Mouse (Mus musculus): Measurements from ENCODE around the gene Ttll8. TPM values are rescaled to one million over a fixed set of nuclear protein-coding genes. Genes with fewer than 3 reads are reported as not detected.

The Ttll8 gene
- polyA plus RNA-seq, 1 experiment from 2014 or later, result not detected

GRCm38 (mm10) chr15:88896341-88896980 is 57.8 kb downstream of the Ttll8 start:
- Histone ChIP-seq H3K9me3 (ENCODE audit: control insufficient read depth, low read depth, low read length) (no peaks in the 10 kb centered on the region), H3K4me2 (replicated peaks; ENCODE audit: low read depth, low read length) (no peak overlapping the region), H3K27me3 (ENCODE audit: control insufficient read depth, insufficient read depth, low read length) (no peaks in the 10 kb centered on the region), H3K4me1 (ENCODE audit: control insufficient read depth, insufficient read depth, low read length) (no peaks in the 10 kb centered on the region), H3K36me3 (ENCODE audit: control insufficient read depth, insufficient read depth, low read length) (no peaks in the 10 kb centered on the region), H3K27ac (ENCODE audit: low read length) (no peak overlapping the region), H3K4me3 (ENCODE audit: low read depth, low read length) (no peak overlapping the region), H3K9ac (replicated peaks; ENCODE audit: low read depth, low read length) (no peak overlapping the region)
- WGBS, result 84% methylated on average over 10 of the region's 10 CpGs
- ATAC-seq (ENCODE audit: insufficient number of reproducible peaks, insufficient read depth, low FRiP score, low read depth), result no peak

- H3K27ac ChIP-seq (ENCODE audit: low read length), result no peak overlapping the region
- no peaks in the 10 kb centered on the region for H3K27me3 ChIP-seq (ENCODE audit: control insufficient read depth, insufficient read depth, low read length)
- WGBS, result 58% methylated on average over 6 of the region's 6 CpGs
- no peaks in the 10 kb centered on the region for H3K9me3 ChIP-seq (ENCODE audit: control insufficient read depth, low read depth, low read length)
- H3K4me3 ChIP-seq (ENCODE audit: low read depth, low read length), result no peak overlapping the region
- no peak overlapping the region for H3K4me2 ChIP-seq (replicated peaks; ENCODE audit: low read depth, low read length)
- H3K36me3 ChIP-seq (ENCODE audit: control insufficient read depth, insufficient read depth, low read length), result no peaks in the 10 kb centered on the region
- H3K4me1 ChIP-seq (ENCODE audit: control insufficient read depth, insufficient read depth, low read length), result no peaks in the 10 kb centered on the region
- no peak for ATAC-seq (ENCODE audit: insufficient number of reproducible peaks, insufficient read depth, low FRiP score, low read depth)
- no peak overlapping the region for H3K9ac ChIP-seq (replicated peaks; ENCODE audit: low read depth, low read length)
These were observed 58.3 kb downstream of the Ttll8 start for GRCm38 (mm10) chr15:88895891-88896290.

- Histone ChIP-seq H3K9me3 (ENCODE audit: control insufficient read depth, low read depth, low read length) (no peaks in the 10 kb centered on the region), H3K4me3 (ENCODE audit: low read depth, low read length) (no peak overlapping the region), H3K4me1 (ENCODE audit: control insufficient read depth, insufficient read depth, low read length) (no peaks in the 10 kb centered on the region), H3K27ac (ENCODE audit: low read length) (no peak overlapping the region), H3K36me3 (ENCODE audit: control insufficient read depth, insufficient read depth, low read length) (no peaks in the 10 kb centered on the region), H3K27me3 (ENCODE audit: control insufficient read depth, insufficient read depth, low read length) (no peaks in the 10 kb centered on the region), H3K4me2 (replicated peaks; ENCODE audit: low read depth, low read length) (no peak overlapping the region), H3K9ac (replicated peaks; ENCODE audit: low read depth, low read length) (no peak overlapping the region)
- ATAC-seq (ENCODE audit: insufficient number of reproducible peaks, insufficient read depth, low FRiP score, low read depth), result no peak
- 64% methylated on average over 7 of the region's 7 CpGs for WGBS
These were observed 59.1 kb downstream of the Ttll8 start for GRCm38 (mm10) chr15:88895119-88895518.

DNA sequence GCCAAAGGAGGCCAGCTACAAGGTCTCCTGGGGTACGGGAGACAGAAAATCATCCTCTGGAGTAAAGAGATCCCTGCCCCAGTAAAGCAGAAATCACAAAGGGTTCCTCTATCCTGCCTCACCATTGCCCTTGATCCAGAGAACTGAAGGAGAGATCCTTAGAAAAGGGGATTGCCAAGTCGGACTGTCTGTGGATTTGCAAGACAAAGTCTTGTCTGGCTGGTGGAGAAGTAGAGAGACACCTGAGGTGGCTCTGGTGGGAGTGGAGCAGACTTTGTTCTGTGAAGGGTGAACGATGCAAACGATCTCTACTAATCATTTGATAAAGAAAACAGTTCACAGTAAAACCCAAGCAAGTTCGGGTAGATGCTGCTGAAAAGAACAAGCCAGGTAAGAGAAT is 61.3 kb downstream of the Ttll8 start:
- Histone ChIP-seq H3K27ac (ENCODE audit: low read length) (no peak overlapping the region), H3K4me1 (ENCODE audit: control insufficient read depth, insufficient read depth, low read length) (no peaks in the 10 kb centered on the region), H3K4me2 (replicated peaks; ENCODE audit: low read depth, low read length) (no peak overlapping the region), H3K4me3 (ENCODE audit: low read depth, low read length) (no peak overlapping the region), H3K36me3 (ENCODE audit: control insufficient read depth, insufficient read depth, low read length) (no peaks in the 10 kb centered on the region), H3K9me3 (ENCODE audit: control insufficient read depth, low read depth, low read length) (no peaks in the 10 kb centered on the region), H3K27me3 (ENCODE audit: control insufficient read depth, insufficient read depth, low read length) (no peaks in the 10 kb centered on the region), H3K9ac (replicated peaks; ENCODE audit: low read depth, low read length) (no peak overlapping the region)
- 78% methylated on average over 5 of the region's 5 CpGs for WGBS
- no peak for ATAC-seq (ENCODE audit: insufficient number of reproducible peaks, insufficient read depth, low FRiP score, low read depth)

DNA sequence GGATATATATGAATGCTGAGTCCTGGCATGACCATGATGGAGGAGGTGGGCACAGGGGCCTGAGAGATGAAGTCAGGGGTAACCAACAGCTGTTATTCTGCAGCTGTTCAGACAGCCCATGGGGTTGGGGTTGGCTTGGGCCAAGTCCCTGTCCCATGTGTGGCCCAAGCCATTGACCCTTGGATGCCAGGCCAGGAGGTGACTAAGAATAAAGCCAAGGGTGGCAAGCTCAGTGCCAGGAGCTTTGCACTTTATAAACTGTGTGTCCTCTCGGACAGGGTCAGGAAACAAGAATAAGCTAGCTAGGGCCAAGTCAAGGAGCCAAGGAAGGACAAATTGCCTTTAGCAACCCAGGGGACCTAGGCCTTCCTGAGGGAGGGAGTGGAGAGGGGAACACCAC is 62.0 kb downstream of the Ttll8 start:
- WGBS, result 89% methylated on average over 1 of the region's 1 CpGs
- ATAC-seq (ENCODE audit: insufficient number of reproducible peaks, insufficient read depth, low FRiP score, low read depth), result no peak
- Histone ChIP-seq H3K27ac (ENCODE audit: low read length) (no peak overlapping the region), H3K4me1 (ENCODE audit: control insufficient read depth, insufficient read depth, low read length) (no peaks in the 10 kb centered on the region), H3K9ac (replicated peaks; ENCODE audit: low read depth, low read length) (no peak overlapping the region), H3K36me3 (ENCODE audit: control insufficient read depth, insufficient read depth, low read length) (no peaks in the 10 kb centered on the region), H3K27me3 (ENCODE audit: control insufficient read depth, insufficient read depth, low read length) (no peaks in the 10 kb centered on the region), H3K4me2 (replicated peaks; ENCODE audit: low read depth, low read length) (no peak overlapping the region), H3K4me3 (ENCODE audit: low read depth, low read length) (no peak overlapping the region), H3K9me3 (ENCODE audit: control insufficient read depth, low read depth, low read length) (no peaks in the 10 kb centered on the region)

- Histone ChIP-seq H3K9ac (replicated peaks; ENCODE audit: low read depth, low read length) (no peak overlapping the region), H3K27ac (ENCODE audit: low read length) (no peak overlapping the region), H3K4me2 (replicated peaks; ENCODE audit: low read depth, low read length) (no peak overlapping the region; the same call in 1 of the 2 replicates), H3K4me1 (ENCODE audit: control insufficient read depth, insufficient read depth, low read length) (no peaks in the 10 kb centered on the region), H3K9me3 (ENCODE audit: control insufficient read depth, low read depth, low read length) (no peaks in the 10 kb centered on the region), H3K36me3 (ENCODE audit: control insufficient read depth, insufficient read depth, low read length) (no peaks in the 10 kb centered on the region), H3K4me3 (ENCODE audit: low read depth, low read length) (peak overlapping the region; percentile 43; the same call in 1 of the 2 replicates), H3K27me3 (ENCODE audit: control insufficient read depth, insufficient read depth, low read length) (no peaks in the 10 kb centered on the region)
- 64% methylated on average over 8 of the region's 8 CpGs for WGBS
- no peak for ATAC-seq (ENCODE audit: insufficient number of reproducible peaks, insufficient read depth, low FRiP score, low read depth)
These were observed 62.6 kb downstream of the Ttll8 start for GRCm38 (mm10) chr15:88891676-88892040.

DNA sequence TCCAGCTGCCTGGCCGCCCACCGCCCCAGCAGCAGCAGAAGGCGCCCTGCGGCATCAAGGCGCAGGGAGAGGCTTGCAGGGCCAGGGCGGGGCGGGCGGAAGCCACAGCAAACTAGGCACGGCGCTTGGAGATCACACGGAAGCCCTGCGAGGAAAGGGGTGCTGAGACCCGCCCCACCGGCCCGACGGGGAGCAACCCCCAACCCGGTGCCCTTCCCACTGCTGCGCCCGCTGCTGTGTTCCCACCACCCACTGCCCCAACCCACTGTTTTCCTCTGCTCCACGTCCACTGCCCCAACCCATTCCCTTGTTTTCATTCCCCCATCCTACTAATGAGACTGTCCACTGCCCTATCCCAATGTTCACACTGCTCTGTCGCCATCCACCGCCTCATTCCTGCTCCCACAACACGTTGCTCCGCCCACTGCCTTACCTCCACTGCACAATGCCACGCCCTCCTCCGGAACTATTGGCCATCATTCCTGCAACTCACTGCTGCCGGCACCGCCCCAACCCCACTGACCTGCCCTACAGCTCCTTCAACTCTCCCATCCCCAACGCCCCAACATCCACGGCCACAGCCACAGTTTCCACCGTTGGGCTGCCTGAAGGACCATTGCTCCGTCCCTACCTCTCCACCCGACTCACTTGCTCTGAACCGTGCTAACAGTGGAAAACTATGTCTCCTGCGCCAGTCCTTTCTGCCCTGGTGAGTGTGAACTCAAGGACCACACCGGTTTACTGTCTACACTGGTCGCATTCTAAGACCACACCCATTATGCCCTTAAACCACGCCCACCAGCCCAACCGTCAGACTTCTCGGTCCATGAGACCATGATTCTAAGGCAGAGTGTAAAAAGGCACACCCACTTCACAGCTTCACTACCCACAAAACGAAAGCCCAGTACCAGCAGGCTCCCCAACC is 63.2 kb downstream of the Ttll8 start:
- no peaks in the 10 kb centered on the region for H3K27me3 ChIP-seq (ENCODE audit: control insufficient read depth, insufficient read depth, low read length)
- peak overlapping the region; percentile 55; the same call in 1 of the 2 replicates for H3K9ac ChIP-seq (replicated peaks; ENCODE audit: low read depth, low read length)
- H3K4me2 ChIP-seq (replicated peaks; ENCODE audit: low read depth, low read length), result peak overlapping the region; percentile 94
- WGBS, result 1% methylated on average over 41 of the region's 41 CpGs
- H3K9me3 ChIP-seq (ENCODE audit: control insufficient read depth, low read depth, low read length), result no peaks in the 10 kb centered on the region
- H3K4me3 ChIP-seq (ENCODE audit: low read depth, low read length), result peak overlapping the region; percentile 43
- ATAC-seq (ENCODE audit: insufficient number of reproducible peaks, insufficient read depth, low FRiP score, low read depth), result peak; percentile 93
- H3K36me3 ChIP-seq (ENCODE audit: control insufficient read depth, insufficient read depth, low read length), result no peaks in the 10 kb centered on the region
- no peak overlapping the region for H3K27ac ChIP-seq (ENCODE audit: low read length)
- no peaks in the 10 kb centered on the region for H3K4me1 ChIP-seq (ENCODE audit: control insufficient read depth, insufficient read depth, low read length)

GRCm38 (mm10) chr15:88889994-88890393 is 64.2 kb downstream of the Ttll8 start:
- Histone ChIP-seq H3K9ac (replicated peaks; ENCODE audit: low read depth, low read length) (no peak overlapping the region), H3K9me3 (ENCODE audit: control insufficient read depth, low read depth, low read length) (no peaks in the 10 kb centered on the region), H3K27me3 (ENCODE audit: control insufficient read depth, insufficient read depth, low read length) (no peaks in the 10 kb centered on the region), H3K4me1 (ENCODE audit: control insufficient read depth, insufficient read depth, low read length) (no peaks in the 10 kb centered on the region), H3K4me2 (replicated peaks; ENCODE audit: low read depth, low read length) (peak overlapping the region; percentile 94; the same call in 1 of the 2 replicates), H3K36me3 (ENCODE audit: control insufficient read depth, insufficient read depth, low read length) (no peaks in the 10 kb centered on the region), H3K27ac (ENCODE audit: low read length) (no peak overlapping the region), H3K4me3 (ENCODE audit: low read depth, low read length) (peak overlapping the region; percentile 43)
- WGBS, result 79% methylated on average over 3 of the region's 3 CpGs
- ATAC-seq (ENCODE audit: insufficient number of reproducible peaks, insufficient read depth, low FRiP score, low read depth), result no peak
